Mouse (Mus musculus) kidney, embryonic 16.5 days (tissue): ENCODE measurements around the gene Itpa. TPM values are rescaled to one million over a fixed set of nuclear protein-coding genes. Genes with fewer than 3 reads are reported as not detected.

Experiments used
- ATAC-seq: fragments of 200-750 bp; cut with Nextera tagmentation; 2 replicates; pipeline ENCODE4 v1.8.0; 2017; ENCODE audit warnings: moderate TSS enrichment; ENCODE audit not compliant: low FRiP score, low TSS enrichment
- H3K27ac ChIP-seq: fragments of 300-500 bp; sonication (generic); 2 replicates; pipeline ENCODE4 v1.5.1; 2014; ENCODE audit warnings: low read length
- H3K27me3 ChIP-seq: fragments of 300-500 bp; sonication (generic); 2 replicates; pipeline ENCODE4 v1.6.1; 2014; ENCODE audit warnings: low read length, control low read depth, mixed read lengths; ENCODE audit not compliant: insufficient read depth
- H3K36me3 ChIP-seq: fragments of 300-500 bp; sonication (generic); 2 replicates; pipeline ENCODE4 v1.6.1; 2014; ENCODE audit warnings: low read length, control low read depth, mixed read lengths; ENCODE audit not compliant: insufficient read depth
- H3K4me1 ChIP-seq: fragments of 300-500 bp; sonication (generic); 2 replicates; pipeline ENCODE4 v1.6.1; 2014; ENCODE audit warnings: low read length, control low read depth, mixed read lengths; ENCODE audit not compliant: insufficient read depth
- H3K4me2 ChIP-seq: fragments of 300-500 bp; sonication (generic); replicated peaks from 2 replicates; pipeline ENCODE4 v1.6.1; 2014; ENCODE audit warnings: low read depth, low read length
- H3K4me3 ChIP-seq: fragments of 300-500 bp; sonication (generic); 2 replicates; pipeline ENCODE4 v1.5.1; 2014; ENCODE audit warnings: mild to moderate bottlenecking, low read length
- H3K9ac ChIP-seq: fragments of 300-500 bp; sonication (generic); replicated peaks from 2 replicates; pipeline ENCODE4 v1.6.1; 2014; ENCODE audit warnings: low read length
- H3K9me3 ChIP-seq: fragments of 300-500 bp; sonication (generic); 2 replicates; pipeline ENCODE4 v1.6.1; 2016; ENCODE audit warnings: low read length, control low read depth
- whole genome bisulfite sequencing: fragments of 180-500 bp; shearing (Covaris S2); extraction: QIAGEN DNeasy Blood & Tissue Kit; methylation state at CpG from one replicate; pipeline ENCODE4 v1.1.7; 2014; 5-methylcytosine and 5-hydroxymethylcytosine counted together
- polyA plus RNA-seq: library from polyadenylated mRNA; unstranded; fragments of >200 nt; fragmentation: Nextera tagmentation; extraction: Ambion mirVana; gene quantifications from 2 replicates; pipeline ENCODE4 v1.2.1, GENCODE M21; 2015

Itpa gene
- polyA plus RNA-seq, 1 experiment from 2014 or later: 108 TPM

DNA sequence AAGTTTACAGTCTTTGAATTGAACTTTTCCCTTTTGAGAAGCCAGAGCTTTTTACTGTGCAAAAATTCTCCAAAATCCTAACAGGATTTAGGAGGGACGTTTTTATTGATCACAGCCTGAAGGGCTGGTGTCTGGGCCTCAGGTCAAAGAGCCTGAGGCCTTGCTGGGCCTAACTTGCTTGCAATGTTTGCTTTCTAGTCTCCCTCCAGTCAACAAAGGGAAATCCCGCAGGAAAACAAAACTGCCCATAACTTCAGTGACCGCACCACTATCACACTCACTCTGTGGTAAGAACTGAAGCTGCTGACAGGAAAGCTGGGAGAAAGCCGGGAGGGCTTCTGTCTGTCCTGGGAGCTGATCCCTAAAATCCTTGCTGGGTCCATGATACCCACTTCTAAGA, 39.2 kb downstream of the Itpa start:
- whole genome bisulfite sequencing: 61% methylated on average over 4 of the region's 4 CpGs
- no peak overlapping the region for H3K4me2 ChIP-seq
- ATAC-seq: no peak
- H3K27me3 ChIP-seq: no peaks in the 10 kb centered on the region
- H3K9ac ChIP-seq: no peak overlapping the region
- peaks cover 7% of the 10 kb centered on the region; the same call in 1 of the 2 replicates for H3K4me1 ChIP-seq
- H3K27ac ChIP-seq: no peak overlapping the region
- H3K36me3 ChIP-seq: peaks cover 4% of the 10 kb centered on the region
- H3K9me3 ChIP-seq: no peaks in the 10 kb centered on the region
- no peak overlapping the region for H3K4me3 ChIP-seq

DNA sequence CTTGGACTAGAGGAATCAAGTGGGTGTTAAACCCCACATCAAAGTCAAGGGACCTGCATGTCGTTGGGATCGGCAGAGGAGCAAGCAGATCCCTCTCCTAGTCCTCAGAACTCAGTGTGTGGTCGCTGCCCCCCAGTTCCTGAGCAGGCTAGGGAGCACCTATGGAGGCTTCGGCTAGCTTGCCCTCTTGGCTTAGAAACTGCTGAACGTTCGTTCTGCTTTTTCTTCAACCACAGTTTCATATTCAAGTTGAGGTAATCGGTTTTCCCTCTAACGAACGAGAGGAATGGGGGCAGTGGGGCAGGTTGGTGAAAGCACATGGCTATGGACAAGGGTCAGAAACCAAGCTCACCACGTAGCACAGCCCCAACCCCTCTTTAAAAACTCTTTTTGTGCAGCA, 39.6 kb downstream of the Itpa start:
- no peak overlapping the region for H3K9ac ChIP-seq
- 60% methylated on average over 10 of the region's 10 CpGs for WGBS
- H3K27me3 ChIP-seq: no peaks in the 10 kb centered on the region
- no peak overlapping the region for H3K27ac ChIP-seq
- no peak overlapping the region for H3K4me3 ChIP-seq
- no peak overlapping the region for H3K4me2 ChIP-seq
- no peaks in the 10 kb centered on the region for H3K9me3 ChIP-seq
- peaks cover 8% of the 10 kb centered on the region for H3K36me3 ChIP-seq
- peaks cover 7% of the 10 kb centered on the region; the same call in 1 of the 2 replicates for H3K4me1 ChIP-seq
- ATAC-seq: no peak

GRCm38 (mm10) chr2:130717951-130718350, 50.5 kb downstream of the Itpa start:
- ATAC-seq: no peak
- Histone ChIP-seq H3K4me1 (no peaks in the 10 kb centered on the region), H3K36me3 (peaks cover 29% of the 10 kb centered on the region), H3K4me2 (no peak overlapping the region), H3K9ac (no peak overlapping the region), H3K4me3 (no peak overlapping the region), H3K9me3 (no peaks in the 10 kb centered on the region), H3K27me3 (no peaks in the 10 kb centered on the region), H3K27ac (no peak overlapping the region)
- 68% methylated on average over 6 of the region's 6 CpGs for WGBS

DNA sequence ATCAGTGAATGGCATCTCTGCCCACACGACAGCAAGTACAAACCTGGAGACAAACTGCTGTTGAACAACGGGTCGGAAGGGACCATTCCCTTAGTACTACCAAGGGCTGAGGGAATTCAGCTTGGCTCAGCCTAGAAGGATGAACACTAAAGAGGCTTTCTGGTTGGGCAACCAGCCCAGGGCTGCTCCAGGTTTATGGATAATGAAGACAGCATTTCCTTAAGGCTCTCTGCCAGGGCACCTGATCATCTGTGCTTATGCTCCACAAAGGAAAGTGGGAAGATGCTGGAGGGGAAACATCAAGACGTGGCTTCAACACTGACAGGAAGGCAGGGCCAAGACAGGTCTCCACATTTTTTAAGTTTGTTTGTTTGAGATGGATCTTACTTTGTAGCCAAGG, 57.0 kb downstream of the Itpa start:
- Histone ChIP-seq H3K9me3 (no peaks in the 10 kb centered on the region), H3K27ac (no peak overlapping the region), H3K4me3 (no peak overlapping the region), H3K4me2 (no peak overlapping the region), H3K4me1 (no peaks in the 10 kb centered on the region), H3K9ac (no peak overlapping the region), H3K27me3 (no peaks in the 10 kb centered on the region), H3K36me3 (peaks cover 54% of the 10 kb centered on the region)
- no peak for ATAC-seq
- 84% methylated on average over 4 of the region's 4 CpGs for whole genome bisulfite sequencing

- Histone ChIP-seq H3K27ac (no peak overlapping the region), H3K9me3 (no peaks in the 10 kb centered on the region), H3K36me3 (peaks cover 60% of the 10 kb centered on the region), H3K4me1 (no peaks in the 10 kb centered on the region), H3K4me2 (no peak overlapping the region), H3K9ac (no peak overlapping the region), H3K27me3 (no peaks in the 10 kb centered on the region), H3K4me3 (no peak overlapping the region)
- WGBS: 81% methylated on average over 1 of the region's 1 CpGs
- ATAC-seq: no peak
These were observed 60.3 kb downstream of the Itpa start for GRCm38 (mm10) chr2:130727752-130728151.

- no peak overlapping the region for H3K27ac ChIP-seq
- H3K36me3 ChIP-seq: peaks cover 56% of the 10 kb centered on the region
- H3K4me3 ChIP-seq: no peak overlapping the region
- no peaks in the 10 kb centered on the region for H3K27me3 ChIP-seq
- H3K9ac ChIP-seq: no peak overlapping the region
- H3K4me1 ChIP-seq: no peaks in the 10 kb centered on the region
- H3K4me2 ChIP-seq: no peak overlapping the region
- no peak for ATAC-seq
- WGBS: 98% methylated on average over 2 of the region's 2 CpGs
- H3K9me3 ChIP-seq: no peaks in the 10 kb centered on the region
These were observed 61.6 kb downstream of the Itpa start for GRCm38 (mm10) chr2:130728906-130729585.

DNA sequence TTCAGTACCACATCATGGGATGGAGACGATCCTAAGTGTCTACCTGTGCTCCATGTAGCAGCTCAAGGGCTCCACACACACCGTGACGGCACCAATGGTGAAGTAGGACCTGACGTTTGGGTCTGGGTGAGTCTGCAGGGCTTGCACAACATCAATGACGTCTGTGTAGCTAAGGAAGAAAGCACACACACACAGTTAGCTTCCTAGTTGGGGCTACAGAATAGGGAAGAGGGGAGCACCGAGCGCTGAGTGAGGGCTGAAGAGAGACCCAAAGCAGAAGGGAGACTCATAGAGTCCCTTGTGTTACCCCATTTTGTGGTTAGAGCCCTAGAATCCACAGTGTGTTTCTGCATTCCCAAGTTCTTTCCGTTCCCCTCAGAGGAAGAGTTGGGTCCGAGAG, 63.3 kb downstream of the Itpa start:
- no peaks in the 10 kb centered on the region for H3K4me1 ChIP-seq
- H3K9ac ChIP-seq: no peak overlapping the region
- ATAC-seq: no peak
- no peak overlapping the region for H3K4me2 ChIP-seq
- 83% methylated on average over 9 of the region's 9 CpGs for WGBS
- no peaks in the 10 kb centered on the region for H3K9me3 ChIP-seq
- no peak overlapping the region for H3K4me3 ChIP-seq
- H3K27ac ChIP-seq: no peak overlapping the region
- H3K36me3 ChIP-seq: peaks cover 56% of the 10 kb centered on the region
- no peaks in the 10 kb centered on the region for H3K27me3 ChIP-seq

Other genes starting within 250 kb of the Itpa start
- gene Vps16, start 243.3 kb upstream of the Itpa start, polyA plus RNA-seq: 109 and 115 TPM in 2 replicates
- 20.1 and 21.7 TPM in 2 replicates for gene Pced1a, start 242.9 kb upstream of the Itpa start, polyA plus RNA-seq
- 91.6 and 92.0 TPM in 2 replicates for gene Ptpra, start 217.3 kb upstream of the Itpa start, polyA plus RNA-seq
- 98.5 and 104 TPM in 2 replicates for gene Mrps26, start 103.9 kb upstream of the Itpa start, polyA plus RNA-seq
- 0.32 TPM in 1 of 2 replicates, not detected in the other for gene Oxt, start 91.4 kb upstream of the Itpa start, polyA plus RNA-seq
- not detected in 2 replicates for gene Avp, start 85.1 kb upstream of the Itpa start, polyA plus RNA-seq
- gene Fastkd5, start 37.6 kb upstream of the Itpa start, polyA plus RNA-seq: 16.4 and 19.8 TPM in 2 replicates
- 14.3 and 16.0 TPM in 2 replicates for gene Ubox5, start 37.6 kb upstream of the Itpa start, polyA plus RNA-seq
- 15.7 and 17.7 TPM in 2 replicates for gene Lzts3, start 24.8 kb upstream of the Itpa start, polyA plus RNA-seq
- 67.9 and 79.4 TPM in 2 replicates for gene Ddrgk1, start 3.0 kb upstream of the Itpa start, polyA plus RNA-seq
- gene Slc4a11, start 29.9 kb downstream of the Itpa start, polyA plus RNA-seq: 2.4 and 2.9 TPM in 2 replicates
- gene 4930402H24Rik, start 238.8 kb downstream of the Itpa start, polyA plus RNA-seq: 35.8 and 42.0 TPM in 2 replicates
- 6.3 and 7.6 TPM in 2 replicates for gene Atrn, start 238.9 kb downstream of the Itpa start, polyA plus RNA-seq